Mouse (Mus musculus): ENCODE data around the gene Tap1.
"Not testable (repeated sequence)": the region's sequence is repeated elsewhere in the genome, so short reads cannot be mapped to it uniquely, and the experiment has no call there.

Tap1 gene

GRCm38 (mm10) chr17:34204303-34205010, 17.1 kb downstream of the Tap1 start:
- peak; percentile 90 for DNase-seq (ENCODE audit: low spot score)

- no peak for DNase-seq (ENCODE audit: low spot score)
Observed at GRCm38 (mm10) chr17:34205021-34205745, 17.8 kb downstream of the Tap1 start.

GRCm38 (mm10) chr17:34205746-34206176, 18.4 kb downstream of the Tap1 start:
- no peak for DNase-seq (ENCODE audit: low spot score)

- DNase-seq (ENCODE audit: low spot score): no peak
Observed at GRCm38 (mm10) chr17:34206731-34207130, 19.4 kb downstream of the Tap1 start.

GRCm38 (mm10) chr17:34207456-34207855, 20.1 kb downstream of the Tap1 start:
- DNase-seq (ENCODE audit: low spot score): no peak

- DNase-seq (ENCODE audit: low spot score): no peak
Observed at GRCm38 (mm10) chr17:34207866-34208265, 20.5 kb downstream of the Tap1 start.

- no peak for DNase-seq (ENCODE audit: low spot score)
Observed at GRCm38 (mm10) chr17:34208421-34208820, 21.1 kb downstream of the Tap1 start.

GRCm38 (mm10) chr17:34209680-34210079, 22.3 kb downstream of the Tap1 start:
- DNase-seq (ENCODE audit: low spot score): no peak

GRCm38 (mm10) chr17:34210599-34210998, 23.2 kb downstream of the Tap1 start:
- DNase-seq (ENCODE audit: low spot score): no peak

- DNase-seq (ENCODE audit: low spot score): no peak
Observed at GRCm38 (mm10) chr17:34211746-34212365, 24.5 kb downstream of the Tap1 start.

GRCm38 (mm10) chr17:34213936-34214335, 26.6 kb downstream of the Tap1 start:
- DNase-seq (ENCODE audit: low spot score): no peak

GRCm38 (mm10) chr17:34215176-34215575, 27.8 kb downstream of the Tap1 start:
- no peak for DNase-seq (ENCODE audit: low spot score)

GRCm38 (mm10) chr17:34217216-34217928, 30.0 kb downstream of the Tap1 start:
- DNase-seq (ENCODE audit: low spot score): no peak

- no peak for DNase-seq (ENCODE audit: low spot score)
Observed at GRCm38 (mm10) chr17:34217986-34218385, 30.6 kb downstream of the Tap1 start.

GRCm38 (mm10) chr17:34218675-34219074, 31.3 kb downstream of the Tap1 start:
- peak; percentile 39 for DNase-seq (ENCODE audit: low spot score)

- DNase-seq (ENCODE audit: low spot score): peak; percentile 50
Observed at GRCm38 (mm10) chr17:34219096-34219495, 31.7 kb downstream of the Tap1 start.

GRCm38 (mm10) chr17:34219801-34220200, 32.4 kb downstream of the Tap1 start:
- not testable (repeated sequence) for DNase-seq (ENCODE audit: low spot score)

- not testable (repeated sequence) for DNase-seq (ENCODE audit: low spot score)
Observed at GRCm38 (mm10) chr17:34220401-34220800, 33.0 kb downstream of the Tap1 start.

- no peak for DNase-seq (ENCODE audit: low spot score)
Observed at GRCm38 (mm10) chr17:34224816-34225215, 37.5 kb downstream of the Tap1 start.

- no peak for DNase-seq (ENCODE audit: low spot score)
Observed at GRCm38 (mm10) chr17:34225426-34225825, 38.1 kb downstream of the Tap1 start.

GRCm38 (mm10) chr17:34225911-34226310, 38.6 kb downstream of the Tap1 start:
- DNase-seq (ENCODE audit: low spot score): not testable (repeated sequence)

- not testable (repeated sequence) for DNase-seq (ENCODE audit: low spot score)
Observed at GRCm38 (mm10) chr17:34230971-34231370, 43.6 kb downstream of the Tap1 start.
